Mouse (Mus musculus): ENCODE results near the gene Rnf43. TPM values are rescaled to one million over a fixed set of nuclear protein-coding genes. Genes with fewer than 3 reads are reported as not detected.

Gene Rnf43
- polyA plus RNA-seq, 1 experiment from 2014 or later = 1.6 TPM

DNA sequence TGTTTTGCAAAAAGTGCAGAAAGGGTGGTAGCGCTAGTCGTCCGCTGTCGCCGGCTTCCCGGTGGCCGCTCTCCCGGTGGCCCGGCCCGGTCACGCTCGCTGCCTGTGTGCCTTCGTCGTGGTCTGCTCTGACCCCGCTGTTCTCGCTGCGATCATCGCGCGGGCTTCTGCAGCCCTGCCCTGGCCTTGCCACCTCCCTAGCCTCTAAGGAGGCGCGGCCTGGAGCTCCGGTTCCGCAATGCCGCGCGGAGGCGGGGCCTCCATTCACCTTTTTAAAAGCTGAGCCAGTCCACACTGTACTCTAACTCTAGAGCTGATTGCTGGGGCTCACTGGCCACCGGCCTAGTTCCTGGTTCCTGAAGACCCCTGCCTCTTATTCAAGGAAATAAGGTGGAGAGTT, 23.3 kb upstream of the Rnf43 start:
- Histone ChIP-seq H3K4me1 (ENCODE audit: control insufficient read depth, insufficient read depth, low read length) (0 out of 2 replicates have a peak, but pooled peaks cover 5% of the 10 kb centered on the region), H3K9ac (ENCODE audit: low read length) (peak overlapping the region; percentile 81), H3K4me2 (ENCODE audit: low read depth, severe bottlenecking) (peak overlapping the region; percentile 65), H3K4me3 (ENCODE audit: low read depth, low read length) (peak overlapping the region; percentile 40), H3K27ac (replicated peaks; ENCODE audit: low read depth, low read length) (no peak overlapping the region), H3K27me3 (ENCODE audit: control insufficient read depth, insufficient read depth, low read length) (no peaks in the 10 kb centered on the region), H3K36me3 (ENCODE audit: control insufficient read depth, insufficient read depth, low read length) (no peaks in the 10 kb centered on the region), H3K9me3 (ENCODE audit: control insufficient read depth, low read length) (no peaks in the 10 kb centered on the region)
- ATAC-seq (ENCODE audit: insufficient number of reproducible peaks, low FRiP score, low TSS enrichment, low read depth) (peak; percentile 60; the same call in 1 of the 2 replicates), DNase-seq (ENCODE audit: low spot score) (peak; percentile 80)
- WGBS = 1% methylated on average over 29 of the region's 29 CpGs

- H3K9ac ChIP-seq (ENCODE audit: low read length) = no peak overlapping the region
- H3K4me2 ChIP-seq (ENCODE audit: low read depth, severe bottlenecking) = no peak overlapping the region
These were observed 19.7 kb upstream of the Rnf43 start for GRCm38 (mm10) chr11:87642865-87643264.

DNA sequence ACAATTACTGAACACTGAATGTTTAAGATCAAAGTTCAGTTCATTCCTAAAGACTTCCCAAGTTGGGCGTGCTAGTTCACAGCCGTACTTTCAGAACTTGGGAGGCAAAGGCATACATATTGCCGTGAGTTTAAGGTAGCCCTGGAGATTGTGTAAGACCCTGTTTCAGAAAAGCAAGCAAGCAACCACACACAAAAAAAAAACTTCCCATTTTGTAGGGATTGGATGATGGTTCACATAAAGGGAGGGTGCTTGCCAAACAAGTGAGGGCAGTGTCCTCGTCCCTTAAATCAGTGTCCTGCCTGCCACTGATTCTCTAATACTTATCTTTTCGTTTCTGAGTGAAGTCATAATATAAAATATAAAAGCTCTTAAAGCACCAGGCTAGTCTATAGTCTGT, 7.8 kb upstream of the Rnf43 start:
- H3K36me3 ChIP-seq (ENCODE audit: control insufficient read depth, insufficient read depth, low read length) = no peaks in the 10 kb centered on the region
- no peak overlapping the region for H3K4me3 ChIP-seq (ENCODE audit: low read depth, low read length)
- no peak overlapping the region for H3K9ac ChIP-seq (ENCODE audit: low read length)
- H3K4me2 ChIP-seq (ENCODE audit: low read depth, severe bottlenecking) = no peak overlapping the region
- ATAC-seq (ENCODE audit: insufficient number of reproducible peaks, low FRiP score, low TSS enrichment, low read depth) (no peak), DNase-seq (ENCODE audit: low spot score) (no peak)
- no peaks in the 10 kb centered on the region for H3K4me1 ChIP-seq (ENCODE audit: control insufficient read depth, insufficient read depth, low read length)
- 81% methylated on average over 5 of the region's 5 CpGs for WGBS
- no peak overlapping the region for H3K27ac ChIP-seq (replicated peaks; ENCODE audit: low read depth, low read length)
- no peaks in the 10 kb centered on the region for H3K27me3 ChIP-seq (ENCODE audit: control insufficient read depth, insufficient read depth, low read length)
- no peaks in the 10 kb centered on the region for H3K9me3 ChIP-seq (ENCODE audit: control insufficient read depth, low read length)

More at GRCm38 (mm10) chr11:87642865-87643264, 19.7 kb upstream of the Rnf43 start:
- Histone ChIP-seq H3K9me3 (ENCODE audit: control insufficient read depth, low read length) (no peaks in the 10 kb centered on the region), H3K36me3 (ENCODE audit: control insufficient read depth, insufficient read depth, low read length) (no peaks in the 10 kb centered on the region), H3K4me1 (ENCODE audit: control insufficient read depth, insufficient read depth, low read length) (0 out of 2 replicates have a peak, but pooled peaks cover 5% of the 10 kb centered on the region), H3K4me3 (ENCODE audit: low read depth, low read length) (no peak overlapping the region), H3K27me3 (ENCODE audit: control insufficient read depth, insufficient read depth, low read length) (no peaks in the 10 kb centered on the region), H3K27ac (replicated peaks; ENCODE audit: low read depth, low read length) (no peak overlapping the region)
- ATAC-seq (ENCODE audit: insufficient number of reproducible peaks, low FRiP score, low TSS enrichment, low read depth) = no peak
- DNase-seq (ENCODE audit: low spot score) = no peak

DNA sequence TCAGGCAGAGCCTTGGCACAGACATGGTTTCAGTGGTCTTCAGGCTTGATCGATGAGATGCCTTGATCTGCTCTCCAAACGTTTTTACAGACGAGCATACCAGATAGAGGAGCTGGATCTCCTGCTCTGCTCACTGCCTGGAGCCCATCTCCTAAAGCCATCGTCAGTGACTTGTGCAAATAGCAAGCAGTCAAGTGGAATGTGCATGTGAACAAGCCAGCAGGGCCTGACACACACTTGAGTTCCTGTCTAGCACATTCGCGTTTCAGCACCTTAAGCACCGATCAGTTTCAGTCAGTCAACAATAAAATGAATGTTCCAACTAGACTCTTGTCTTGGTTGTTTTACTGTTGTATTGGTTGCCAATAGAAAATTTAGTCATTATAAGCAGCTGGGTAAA, 3.3 kb upstream of the Rnf43 start:
- WGBS = 77% methylated on average over 7 of the region's 7 CpGs
- Histone ChIP-seq H3K4me1 (ENCODE audit: control insufficient read depth, insufficient read depth, low read length) (no peaks in the 10 kb centered on the region), H3K9me3 (ENCODE audit: control insufficient read depth, low read length) (no peaks in the 10 kb centered on the region), H3K4me2 (ENCODE audit: low read depth, severe bottlenecking) (no peak overlapping the region), H3K9ac (ENCODE audit: low read length) (no peak overlapping the region), H3K4me3 (ENCODE audit: low read depth, low read length) (no peak overlapping the region), H3K36me3 (ENCODE audit: control insufficient read depth, insufficient read depth, low read length) (no peaks in the 10 kb centered on the region), H3K27ac (replicated peaks; ENCODE audit: low read depth, low read length) (no peak overlapping the region), H3K27me3 (ENCODE audit: control insufficient read depth, insufficient read depth, low read length) (peaks cover 11% of the 10 kb centered on the region)
- DNase-seq (ENCODE audit: low spot score) (no peak), ATAC-seq (ENCODE audit: insufficient number of reproducible peaks, low FRiP score, low TSS enrichment, low read depth) (no peak)

- no peak for ATAC-seq (ENCODE audit: insufficient number of reproducible peaks, low FRiP score, low TSS enrichment, low read depth)
- H3K9ac ChIP-seq (ENCODE audit: low read length) = no peak overlapping the region
These were observed 300 bp downstream of the Rnf43 start for GRCm38 (mm10) chr11:87662822-87663221.

DNA sequence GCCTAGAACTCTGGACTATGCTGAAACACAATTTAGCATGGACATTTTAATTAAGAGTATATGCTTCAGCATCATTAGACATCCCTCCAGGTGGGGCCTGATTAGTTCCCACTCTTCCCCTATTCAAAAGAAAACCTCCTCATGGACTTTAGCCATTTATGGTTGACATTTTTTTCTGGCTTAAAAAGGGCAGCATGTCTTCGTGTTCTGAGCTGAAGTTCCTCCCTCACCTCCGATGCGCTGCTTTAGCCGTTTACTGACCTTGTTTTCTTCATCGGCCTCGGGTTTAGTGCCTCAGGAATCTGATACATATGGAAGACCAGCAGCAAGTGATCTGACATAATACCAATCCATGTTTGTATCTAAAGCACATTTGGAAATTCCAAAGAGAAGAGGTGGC, 1.4 kb downstream of the Rnf43 start:
- Histone ChIP-seq H3K9ac (ENCODE audit: low read length) (no peak overlapping the region), H3K4me3 (ENCODE audit: low read depth, low read length) (no peak overlapping the region)
- 70% methylated on average over 6 of the region's 6 CpGs for whole genome bisulfite sequencing

More at GRCm38 (mm10) chr11:87662822-87663221, 300 bp downstream of the Rnf43 start:
- peaks cover 14% of the 10 kb centered on the region for H3K27me3 ChIP-seq (ENCODE audit: control insufficient read depth, insufficient read depth, low read length)
- H3K4me1 ChIP-seq (ENCODE audit: control insufficient read depth, insufficient read depth, low read length) = no peaks in the 10 kb centered on the region
- WGBS = 14% methylated on average over 14 of the region's 14 CpGs
- no peaks in the 10 kb centered on the region for H3K9me3 ChIP-seq (ENCODE audit: control insufficient read depth, low read length)
- peak overlapping the region; percentile 55 for H3K4me2 ChIP-seq (ENCODE audit: low read depth, severe bottlenecking)
- peak overlapping the region; percentile 26 for H3K4me3 ChIP-seq (ENCODE audit: low read depth, low read length)
- no peak overlapping the region for H3K27ac ChIP-seq (replicated peaks; ENCODE audit: low read depth, low read length)
- H3K36me3 ChIP-seq (ENCODE audit: control insufficient read depth, insufficient read depth, low read length) = no peaks in the 10 kb centered on the region
- peak; percentile 32 for DNase-seq (ENCODE audit: low spot score)

GRCm38 (mm10) chr11:87664521-87664920, 2.0 kb downstream of the Rnf43 start:
- Histone ChIP-seq H3K4me3 (ENCODE audit: low read depth, low read length) (no peak overlapping the region), H3K27me3 (ENCODE audit: control insufficient read depth, insufficient read depth, low read length) (peaks cover 14% of the 10 kb centered on the region), H3K4me1 (ENCODE audit: control insufficient read depth, insufficient read depth, low read length) (no peaks in the 10 kb centered on the region), H3K4me2 (ENCODE audit: low read depth, severe bottlenecking) (no peak overlapping the region), H3K36me3 (ENCODE audit: control insufficient read depth, insufficient read depth, low read length) (no peaks in the 10 kb centered on the region), H3K9me3 (ENCODE audit: control insufficient read depth, low read length) (no peaks in the 10 kb centered on the region), H3K27ac (replicated peaks; ENCODE audit: low read depth, low read length) (no peak overlapping the region), H3K9ac (ENCODE audit: low read length) (no peak overlapping the region)
- whole genome bisulfite sequencing = 67% methylated on average over 12 of the region's 12 CpGs
- ATAC-seq (ENCODE audit: insufficient number of reproducible peaks, low FRiP score, low TSS enrichment, low read depth) (no peak), DNase-seq (ENCODE audit: low spot score) (no peak)

More for the DNA sequence above, 1.4 kb downstream of the Rnf43 start:
- H3K27ac ChIP-seq (replicated peaks; ENCODE audit: low read depth, low read length) = no peak overlapping the region
- H3K27me3 ChIP-seq (ENCODE audit: control insufficient read depth, insufficient read depth, low read length) = peaks cover 14% of the 10 kb centered on the region
- H3K9me3 ChIP-seq (ENCODE audit: control insufficient read depth, low read length) = no peaks in the 10 kb centered on the region
- no peaks in the 10 kb centered on the region for H3K4me1 ChIP-seq (ENCODE audit: control insufficient read depth, insufficient read depth, low read length)
- no peak overlapping the region for H3K4me2 ChIP-seq (ENCODE audit: low read depth, severe bottlenecking)
- no peaks in the 10 kb centered on the region for H3K36me3 ChIP-seq (ENCODE audit: control insufficient read depth, insufficient read depth, low read length)
- ATAC-seq (ENCODE audit: insufficient number of reproducible peaks, low FRiP score, low TSS enrichment, low read depth) (no peak), DNase-seq (ENCODE audit: low spot score) (no peak)

DNA sequence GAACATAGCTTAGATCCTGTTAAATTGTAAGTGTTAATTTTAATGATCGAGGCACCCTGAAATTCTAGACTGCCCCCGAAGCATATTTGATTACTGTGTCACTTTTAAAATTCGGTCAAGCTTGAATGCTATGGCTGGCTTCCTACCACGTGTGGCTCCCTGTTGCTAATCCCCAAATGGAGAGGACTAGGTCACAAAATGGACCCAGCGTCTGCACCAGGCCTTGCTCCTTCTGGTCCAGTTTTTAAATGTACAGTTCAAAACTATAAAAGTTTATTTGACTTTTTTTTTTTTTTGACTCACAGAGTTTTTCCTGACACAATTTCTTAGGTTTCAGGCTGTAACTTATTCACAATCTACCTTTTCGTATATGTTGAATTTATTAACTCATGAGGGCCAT, 2.7 kb downstream of the Rnf43 start:
- no peak overlapping the region for H3K27ac ChIP-seq (replicated peaks; ENCODE audit: low read depth, low read length)
- ATAC-seq (ENCODE audit: insufficient number of reproducible peaks, low FRiP score, low TSS enrichment, low read depth) (no peak), DNase-seq (ENCODE audit: low spot score) (no peak)
- no peak overlapping the region for H3K4me2 ChIP-seq (ENCODE audit: low read depth, severe bottlenecking)
- no peaks in the 10 kb centered on the region for H3K4me1 ChIP-seq (ENCODE audit: control insufficient read depth, insufficient read depth, low read length)
- no peak overlapping the region for H3K9ac ChIP-seq (ENCODE audit: low read length)
- no peaks in the 10 kb centered on the region for H3K36me3 ChIP-seq (ENCODE audit: control insufficient read depth, insufficient read depth, low read length)
- H3K9me3 ChIP-seq (ENCODE audit: control insufficient read depth, low read length) = no peaks in the 10 kb centered on the region
- peaks cover 14% of the 10 kb centered on the region for H3K27me3 ChIP-seq (ENCODE audit: control insufficient read depth, insufficient read depth, low read length)
- WGBS = 74% methylated on average over 6 of the region's 6 CpGs
- no peak overlapping the region for H3K4me3 ChIP-seq (ENCODE audit: low read depth, low read length)

DNA sequence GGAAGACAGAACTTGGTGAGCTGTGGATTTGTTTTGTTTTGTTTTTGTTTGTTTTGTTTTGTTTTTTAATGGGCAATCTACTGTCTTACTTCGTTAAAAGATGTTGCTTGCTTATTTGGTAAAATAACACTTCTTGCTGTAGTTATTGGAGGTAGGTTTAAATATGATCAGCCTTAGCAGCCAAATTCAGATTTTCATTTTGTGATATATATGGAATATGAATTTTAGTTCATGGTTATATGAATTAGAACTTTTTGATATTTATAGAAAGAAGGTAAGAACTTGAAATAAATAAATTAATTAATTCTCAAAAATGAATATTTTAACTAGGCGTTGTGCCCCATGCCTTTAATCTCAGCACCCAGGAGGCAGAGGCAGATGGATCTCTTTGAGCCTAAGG, 3.1 kb downstream of the Rnf43 start:
- DNase-seq (ENCODE audit: low spot score) = no peak
- ATAC-seq (ENCODE audit: insufficient number of reproducible peaks, low FRiP score, low TSS enrichment, low read depth) = no peak
- no peak overlapping the region for H3K27ac ChIP-seq (replicated peaks; ENCODE audit: low read depth, low read length)
- H3K4me3 ChIP-seq (ENCODE audit: low read depth, low read length) = no peak overlapping the region
- no peak overlapping the region for H3K4me2 ChIP-seq (ENCODE audit: low read depth, severe bottlenecking)
- H3K36me3 ChIP-seq (ENCODE audit: control insufficient read depth, insufficient read depth, low read length) = no peaks in the 10 kb centered on the region
- 78% methylated on average over 2 of the region's 2 CpGs for WGBS
- no peak overlapping the region for H3K9ac ChIP-seq (ENCODE audit: low read length)
- H3K4me1 ChIP-seq (ENCODE audit: control insufficient read depth, insufficient read depth, low read length) = no peaks in the 10 kb centered on the region
- H3K27me3 ChIP-seq (ENCODE audit: control insufficient read depth, insufficient read depth, low read length) = peaks cover 14% of the 10 kb centered on the region
- no peaks in the 10 kb centered on the region for H3K9me3 ChIP-seq (ENCODE audit: control insufficient read depth, low read length)
